Mouse (Mus musculus): ENCODE data around the gene Srms. TPM values are rescaled to one million over a fixed set of nuclear protein-coding genes. Genes with fewer than 3 reads are reported as not detected.
A peak's percentile ranks its signal among the peaks of the same experiment; 100 is the strongest.
"Not testable (repeated sequence)": the region's sequence is repeated elsewhere in the genome, so short reads cannot be mapped to it uniquely, and the experiment has no call there.

The Srms gene
- polyA plus RNA-seq, 1 experiment, result not detected

DNA sequence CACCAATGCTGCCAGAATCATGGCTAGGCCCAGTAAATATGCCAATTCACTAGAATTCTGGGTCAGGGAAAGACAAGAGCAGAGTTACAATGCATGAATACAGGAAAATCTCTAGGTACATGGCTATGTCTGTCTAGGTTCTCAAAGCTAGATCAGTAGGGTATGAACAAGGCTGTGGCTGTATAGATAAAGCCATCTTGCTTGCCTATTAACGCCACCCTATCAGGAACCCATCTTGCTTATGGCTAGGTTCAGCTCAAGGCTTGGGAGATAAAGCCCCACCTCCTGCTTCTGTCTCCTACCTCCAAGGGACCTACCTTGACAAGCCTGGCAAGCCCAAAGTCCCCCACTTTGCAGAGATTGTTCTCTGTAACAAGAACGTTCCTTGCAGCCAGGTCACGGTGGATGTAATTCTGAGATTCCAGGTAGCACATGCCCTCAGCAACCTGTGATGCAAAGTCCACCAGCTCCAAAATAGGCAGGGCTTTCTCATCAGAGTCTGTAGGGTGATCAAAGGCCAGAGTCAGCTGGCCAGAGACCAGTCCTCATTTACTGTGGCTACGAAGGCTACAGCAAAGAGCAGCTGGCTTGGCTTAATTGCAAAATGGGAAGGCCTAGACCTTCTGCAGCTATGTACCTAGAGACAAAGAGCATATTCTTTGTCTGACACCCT lies 16.2 kb downstream of the Srms start:
- H3K27ac ChIP-seq (ENCODE audit: insufficient read depth, low read length), result no peak overlapping the region

GRCm38 (mm10) chr2:181193044-181193443 lies 19.9 kb downstream of the Srms start:
- H3K4me3 ChIP-seq (ENCODE audit: low read depth, low read length), result no peak overlapping the region
- no peak overlapping the region for H3K9ac ChIP-seq (ENCODE audit: low read depth, poor library complexity, severe bottlenecking)
- H3K36me3 ChIP-seq (ENCODE audit: control insufficient read depth, insufficient read depth, low read length, poor library complexity, severe bottlenecking), result no peaks in the 10 kb centered on the region
- no peaks in the 10 kb centered on the region for H3K27me3 ChIP-seq (ENCODE audit: control insufficient read depth, insufficient read depth, low read length, poor library complexity, severe bottlenecking)
- no peak overlapping the region for H3K27ac ChIP-seq (ENCODE audit: insufficient read depth, low read length)
- TF ChIP-seq CTCF (IDR thresholded peaks at IDR 0.05; ENCODE audit: low read depth, low read length) (no peak), EP300 (IDR thresholded peaks at IDR 0.05; ENCODE audit: insufficient read depth, low read depth, low read length) (no peak), POLR2A (IDR thresholded peaks at IDR 0.05; ENCODE audit: insufficient read depth, low read length) (no peak)
- no peaks in the 10 kb centered on the region for H3K4me1 ChIP-seq (ENCODE audit: control insufficient read depth, insufficient read depth, low read length)
- H3K9me3 ChIP-seq (replicated peaks; ENCODE audit: control insufficient read depth, insufficient read depth, low read length, poor library complexity, severe bottlenecking), result no peaks in the 10 kb centered on the region

More for the DNA sequence above, 16.2 kb downstream of the Srms start:
- Histone ChIP-seq H3K9ac (ENCODE audit: low read depth, poor library complexity, severe bottlenecking) (no peak overlapping the region), H3K36me3 (ENCODE audit: control insufficient read depth, insufficient read depth, low read length, poor library complexity, severe bottlenecking) (no peaks in the 10 kb centered on the region), H3K4me3 (ENCODE audit: low read depth, low read length) (no peak overlapping the region), H3K27me3 (ENCODE audit: control insufficient read depth, insufficient read depth, low read length, poor library complexity, severe bottlenecking) (no peaks in the 10 kb centered on the region), H3K4me1 (ENCODE audit: control insufficient read depth, insufficient read depth, low read length) (no peaks in the 10 kb centered on the region), H3K9me3 (replicated peaks; ENCODE audit: control insufficient read depth, insufficient read depth, low read length, poor library complexity, severe bottlenecking) (no peaks in the 10 kb centered on the region)
- TF ChIP-seq POLR2A (IDR thresholded peaks at IDR 0.05; ENCODE audit: insufficient read depth, low read length) (no peak), EP300 (IDR thresholded peaks at IDR 0.05; ENCODE audit: insufficient read depth, low read depth, low read length) (no peak), CTCF (IDR thresholded peaks at IDR 0.05; ENCODE audit: low read depth, low read length) (no peak)

DNA sequence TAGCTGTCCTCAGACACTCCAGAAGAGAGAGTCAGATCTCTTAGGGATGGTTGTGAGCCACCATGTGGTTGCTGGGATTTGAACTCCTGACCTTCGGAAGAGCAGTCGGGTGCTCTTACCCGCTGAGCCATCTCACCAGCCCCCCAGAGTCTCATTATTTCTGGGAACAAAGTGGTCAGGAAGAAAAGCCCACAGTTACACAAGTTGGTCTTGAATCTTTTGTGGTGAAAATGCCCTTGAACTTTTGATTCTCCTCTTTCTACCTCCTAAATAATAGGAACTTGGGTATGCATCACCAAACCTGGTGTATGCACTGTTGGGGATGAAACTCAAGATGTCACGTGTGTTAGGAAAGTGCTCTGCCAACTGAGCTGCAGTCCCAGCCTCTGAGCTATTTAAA lies 21.0 kb downstream of the Srms start:
- H3K4me1 ChIP-seq (ENCODE audit: control insufficient read depth, insufficient read depth, low read length), result no peaks in the 10 kb centered on the region
- no peaks in the 10 kb centered on the region for H3K27me3 ChIP-seq (ENCODE audit: control insufficient read depth, insufficient read depth, low read length, poor library complexity, severe bottlenecking)
- H3K9me3 ChIP-seq (replicated peaks; ENCODE audit: control insufficient read depth, insufficient read depth, low read length, poor library complexity, severe bottlenecking), result no peaks in the 10 kb centered on the region
- no peak overlapping the region for H3K9ac ChIP-seq (ENCODE audit: low read depth, poor library complexity, severe bottlenecking)
- H3K4me3 ChIP-seq (ENCODE audit: low read depth, low read length), result no peak overlapping the region
- no peaks in the 10 kb centered on the region for H3K36me3 ChIP-seq (ENCODE audit: control insufficient read depth, insufficient read depth, low read length, poor library complexity, severe bottlenecking)
- no peak for TF ChIP-seq EP300 (IDR thresholded peaks at IDR 0.05; ENCODE audit: insufficient read depth, low read depth, low read length)
- H3K27ac ChIP-seq (ENCODE audit: insufficient read depth, low read length), result no peak overlapping the region

GRCm38 (mm10) chr2:181191385-181191784 lies 21.6 kb downstream of the Srms start:
- H3K9me3 ChIP-seq (replicated peaks; ENCODE audit: control insufficient read depth, insufficient read depth, low read length, poor library complexity, severe bottlenecking), result not testable (repeated sequence)

DNA sequence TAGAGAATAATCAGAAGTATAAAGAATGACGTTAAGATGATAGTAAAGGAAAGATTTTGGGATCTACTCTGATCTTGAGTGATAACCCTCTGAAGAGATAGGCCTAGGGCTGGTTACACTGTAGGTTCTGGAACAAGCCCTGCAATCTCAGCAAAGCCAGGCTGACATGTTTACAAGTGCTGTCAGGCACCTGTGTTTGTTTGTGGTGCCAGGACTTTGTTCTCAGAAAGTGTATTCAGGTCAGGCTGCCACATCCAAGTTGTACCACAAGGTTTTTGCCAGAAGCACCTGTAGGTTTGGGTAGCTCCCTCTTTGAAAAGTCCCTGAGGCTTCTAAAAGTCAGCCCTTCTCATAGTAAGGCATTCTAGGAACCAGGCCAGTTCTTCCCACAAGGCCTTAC lies 23.7 kb downstream of the Srms start:
- H3K4me1 ChIP-seq (ENCODE audit: control insufficient read depth, insufficient read depth, low read length), result no peaks in the 10 kb centered on the region
- no peaks in the 10 kb centered on the region for H3K36me3 ChIP-seq (ENCODE audit: control insufficient read depth, insufficient read depth, low read length, poor library complexity, severe bottlenecking)
- H3K9ac ChIP-seq (ENCODE audit: low read depth, poor library complexity, severe bottlenecking), result peak overlapping the region; percentile 2; the same call in 1 of the 2 replicates
- no peaks in the 10 kb centered on the region for H3K9me3 ChIP-seq (replicated peaks; ENCODE audit: control insufficient read depth, insufficient read depth, low read length, poor library complexity, severe bottlenecking)
- H3K27ac ChIP-seq (ENCODE audit: insufficient read depth, low read length), result peak overlapping the region; percentile 89
- H3K4me3 ChIP-seq (ENCODE audit: low read depth, low read length), result no peak overlapping the region
- TF ChIP-seq CTCF (IDR thresholded peaks at IDR 0.05; ENCODE audit: low read depth, low read length), result no peak
- no peak for TF ChIP-seq EP300 (IDR thresholded peaks at IDR 0.05; ENCODE audit: insufficient read depth, low read depth, low read length)
- TF ChIP-seq POLR2A (IDR thresholded peaks at IDR 0.05; ENCODE audit: insufficient read depth, low read length), result no peak
- H3K27me3 ChIP-seq (ENCODE audit: control insufficient read depth, insufficient read depth, low read length, poor library complexity, severe bottlenecking), result no peaks in the 10 kb centered on the region

More at GRCm38 (mm10) chr2:181191385-181191784, 21.6 kb downstream of the Srms start:
- not testable (repeated sequence) for H3K9ac ChIP-seq (ENCODE audit: low read depth, poor library complexity, severe bottlenecking); H3K4me1 ChIP-seq (ENCODE audit: control insufficient read depth, insufficient read depth, low read length); H3K4me3 ChIP-seq (ENCODE audit: low read depth, low read length); H3K27me3 ChIP-seq (ENCODE audit: control insufficient read depth, insufficient read depth, low read length, poor library complexity, severe bottlenecking); H3K27ac ChIP-seq (ENCODE audit: insufficient read depth, low read length); H3K36me3 ChIP-seq (ENCODE audit: control insufficient read depth, insufficient read depth, low read length, poor library complexity, severe bottlenecking)

DNA sequence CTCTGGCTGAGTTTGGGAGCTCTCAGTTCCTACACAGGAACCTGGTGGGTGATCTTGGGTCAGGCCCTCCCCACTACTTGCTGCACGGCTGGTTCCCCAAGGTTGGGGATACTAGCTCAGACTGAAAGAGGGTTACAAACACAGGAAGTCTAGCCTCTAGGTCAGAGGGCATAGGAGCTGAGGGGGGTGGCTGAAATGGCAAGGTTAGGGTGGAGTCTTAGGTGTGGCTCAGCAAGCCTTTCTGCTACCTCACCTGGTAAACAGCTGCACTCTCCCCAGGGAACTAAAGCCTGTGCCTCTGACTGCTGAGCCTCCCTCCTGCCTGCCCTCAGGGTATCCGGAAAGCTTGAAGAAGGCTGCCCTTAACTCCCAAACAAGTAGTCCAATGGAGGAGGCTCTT lies 24.3 kb downstream of the Srms start:
- no peak overlapping the region for H3K9ac ChIP-seq (ENCODE audit: low read depth, poor library complexity, severe bottlenecking)
- H3K36me3 ChIP-seq (ENCODE audit: control insufficient read depth, insufficient read depth, low read length, poor library complexity, severe bottlenecking), result no peaks in the 10 kb centered on the region
- no peaks in the 10 kb centered on the region for H3K27me3 ChIP-seq (ENCODE audit: control insufficient read depth, insufficient read depth, low read length, poor library complexity, severe bottlenecking)
- H3K27ac ChIP-seq (ENCODE audit: insufficient read depth, low read length), result peak overlapping the region; percentile 89
- H3K4me1 ChIP-seq (ENCODE audit: control insufficient read depth, insufficient read depth, low read length), result no peaks in the 10 kb centered on the region
- peak; percentile 97 for TF ChIP-seq EP300 (IDR thresholded peaks at IDR 0.05; ENCODE audit: insufficient read depth, low read depth, low read length)
- no peak for TF ChIP-seq POLR2A (IDR thresholded peaks at IDR 0.05; ENCODE audit: insufficient read depth, low read length)
- TF ChIP-seq CTCF (IDR thresholded peaks at IDR 0.05; ENCODE audit: low read depth, low read length), result no peak
- peak overlapping the region; percentile 81 for H3K4me3 ChIP-seq (ENCODE audit: low read depth, low read length)
- H3K9me3 ChIP-seq (replicated peaks; ENCODE audit: control insufficient read depth, insufficient read depth, low read length, poor library complexity, severe bottlenecking), result no peaks in the 10 kb centered on the region

Measured in ES-Bruce4 (cell line).